Mouse (Mus musculus) embryonic facial prominence, embryonic 13.5 days (tissue): ENCODE measurements around the gene Evi2b. TPM values are rescaled to one million over a fixed set of nuclear protein-coding genes. Genes with fewer than 3 reads are reported as not detected.
A peak's percentile ranks its signal among the peaks of the same experiment; 100 is the strongest.

Experiments used
- ATAC-seq: fragments of 200-750 bp; cut with Nextera tagmentation; 2 replicates; pipeline ENCODE4 v1.8.0; 2017; ENCODE audit warnings: low read depth; ENCODE audit not compliant: insufficient number of reproducible peaks, insufficient read depth, low FRiP score, low TSS enrichment
- H3K27ac ChIP-seq: fragments of 300-500 bp; sonication (generic); 2 replicates; pipeline ENCODE4 v1.5.1; 2015; ENCODE audit warnings: moderate library complexity, mild to moderate bottlenecking, inconsistent platforms
- H3K27me3 ChIP-seq: fragments of 300-500 bp; sonication (generic); 2 replicates; pipeline ENCODE4 v1.6.1; 2015; ENCODE audit warnings: mild to moderate bottlenecking, inconsistent platforms
- H3K36me3 ChIP-seq: fragments of 300-500 bp; sonication (generic); 2 replicates; pipeline ENCODE4 v1.6.1; 2015; ENCODE audit warnings: mild to moderate bottlenecking, inconsistent platforms
- H3K4me1 ChIP-seq: fragments of 300-500 bp; sonication (generic); 2 replicates; pipeline ENCODE4 v1.6.1; 2015; ENCODE audit warnings: inconsistent platforms
- H3K4me2 ChIP-seq: fragments of 300-500 bp; sonication (generic); 2 replicates; pipeline ENCODE4 v1.6.1; 2015; ENCODE audit warnings: moderate library complexity, mild to moderate bottlenecking, inconsistent platforms
- H3K4me3 ChIP-seq: fragments of 300-500 bp; sonication (generic); 2 replicates; pipeline ENCODE4 v1.5.1; 2015; ENCODE audit warnings: mild to moderate bottlenecking, inconsistent platforms
- H3K9ac ChIP-seq: fragments of 300-500 bp; sonication (generic); 2 replicates; pipeline ENCODE4 v1.6.1; 2015; ENCODE audit warnings: mild to moderate bottlenecking, inconsistent platforms
- H3K9me3 ChIP-seq: fragments of 300-500 bp; sonication (generic); 2 replicates; pipeline ENCODE4 v1.6.1; 2016; ENCODE audit warnings: inconsistent platforms
- WGBS: fragments of 180-500 bp; shearing (Covaris S2); methylation state at CpG from one replicate; pipeline ENCODE4 v1.1.7; 2015; ENCODE audit warnings: mixed read lengths; 5-methylcytosine and 5-hydroxymethylcytosine counted together
- polyA plus RNA-seq: library from polyadenylated mRNA; unstranded; fragments of >200 nt; fragmentation: Nextera tagmentation; extraction: Ambion mirVana; gene quantifications from 2 replicates; pipeline ENCODE4 v1.2.1, GENCODE M21; 2015

Evi2b gene
- 0.41 and 0.70 TPM in 2 replicates for polyA plus RNA-seq

DNA sequence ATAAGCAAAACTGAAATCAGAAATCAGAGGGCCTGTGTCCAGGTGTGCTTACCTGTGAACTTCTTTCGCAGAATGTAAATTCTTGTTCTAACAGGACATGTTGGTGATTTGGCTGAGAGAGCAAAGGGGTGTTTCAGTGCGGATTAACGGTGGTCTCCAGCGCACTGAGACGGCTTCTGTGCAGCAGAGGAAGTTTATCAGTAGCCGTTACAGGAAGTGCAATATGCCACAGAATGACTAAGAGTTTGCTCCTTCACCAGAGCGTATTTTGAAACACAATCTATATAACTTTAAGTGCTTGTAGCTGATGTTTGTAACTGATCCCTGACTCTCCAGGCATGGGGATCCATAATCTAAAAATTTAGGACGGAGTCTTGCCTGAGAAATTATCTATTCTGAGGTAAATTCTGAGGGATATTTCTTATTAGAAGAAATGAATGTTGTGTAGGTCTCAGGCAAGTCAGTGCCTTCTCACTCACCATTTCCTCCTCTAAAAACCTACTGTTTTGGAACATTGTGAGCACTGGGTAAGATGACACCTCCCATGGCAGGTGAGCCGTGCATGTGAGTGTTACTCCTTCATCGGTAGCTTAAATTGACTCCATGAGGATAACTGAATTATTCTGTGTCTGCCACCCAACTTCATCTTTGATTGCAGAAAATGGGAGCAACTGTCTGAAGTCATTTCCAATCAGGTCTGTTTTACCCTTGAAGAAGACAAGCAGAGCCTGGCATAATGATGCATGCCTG, at the start of gene Evi2b:
Evi2b (minus strand) TSS at position 203 of the 750 bp plus-strand sequence.
- no peaks in the 10 kb centered on the region for H3K9me3 ChIP-seq
- H3K27ac ChIP-seq, result no peak within 1 kb of the TSS
- WGBS, result 64% methylated on average over 10 of the region's 10 CpGs
- no peak within 1 kb of the TSS for H3K4me3 ChIP-seq
- H3K9ac ChIP-seq, result no peak within 1 kb of the TSS
- H3K4me1 ChIP-seq, result 0 out of 2 replicates have a peak, but pooled peaks cover 3% of the 10 kb centered on the region
- H3K4me2 ChIP-seq, result no peak within 1 kb of the TSS
- H3K27me3 ChIP-seq, result no peaks in the 10 kb centered on the region
- ATAC-seq, result no peak
- H3K36me3 ChIP-seq, result peaks cover 23% of the 10 kb centered on the region

DNA sequence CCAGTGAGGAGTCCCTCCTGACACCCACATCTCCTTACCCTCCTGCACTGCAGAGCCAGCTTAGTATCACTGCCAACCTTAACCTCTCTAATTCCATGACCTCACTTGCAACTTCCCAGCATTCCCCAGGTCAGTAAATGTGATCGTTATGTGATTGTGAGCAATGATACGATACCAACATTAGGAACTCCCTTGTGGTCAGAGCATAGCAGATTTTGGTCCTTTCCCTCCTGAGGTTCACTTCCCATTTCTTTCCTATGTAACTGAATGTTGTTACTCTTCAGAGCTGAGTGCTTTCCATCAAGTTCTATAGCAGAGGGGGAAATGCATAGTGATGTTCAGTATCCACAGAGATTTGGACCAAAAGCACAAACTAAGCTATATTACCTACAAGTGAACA, 46.8 kb upstream of the Evi2b start:
- ATAC-seq, result no peak
- Histone ChIP-seq H3K4me3 (no peak overlapping the region), H3K9ac (no peak overlapping the region), H3K27me3 (no peaks in the 10 kb centered on the region), H3K4me2 (no peak overlapping the region), H3K27ac (no peak overlapping the region), H3K9me3 (no peaks in the 10 kb centered on the region), H3K4me1 (no peaks in the 10 kb centered on the region), H3K36me3 (peaks cover 77% of the 10 kb centered on the region)
- 87% methylated on average over 2 of the region's 2 CpGs for WGBS

DNA sequence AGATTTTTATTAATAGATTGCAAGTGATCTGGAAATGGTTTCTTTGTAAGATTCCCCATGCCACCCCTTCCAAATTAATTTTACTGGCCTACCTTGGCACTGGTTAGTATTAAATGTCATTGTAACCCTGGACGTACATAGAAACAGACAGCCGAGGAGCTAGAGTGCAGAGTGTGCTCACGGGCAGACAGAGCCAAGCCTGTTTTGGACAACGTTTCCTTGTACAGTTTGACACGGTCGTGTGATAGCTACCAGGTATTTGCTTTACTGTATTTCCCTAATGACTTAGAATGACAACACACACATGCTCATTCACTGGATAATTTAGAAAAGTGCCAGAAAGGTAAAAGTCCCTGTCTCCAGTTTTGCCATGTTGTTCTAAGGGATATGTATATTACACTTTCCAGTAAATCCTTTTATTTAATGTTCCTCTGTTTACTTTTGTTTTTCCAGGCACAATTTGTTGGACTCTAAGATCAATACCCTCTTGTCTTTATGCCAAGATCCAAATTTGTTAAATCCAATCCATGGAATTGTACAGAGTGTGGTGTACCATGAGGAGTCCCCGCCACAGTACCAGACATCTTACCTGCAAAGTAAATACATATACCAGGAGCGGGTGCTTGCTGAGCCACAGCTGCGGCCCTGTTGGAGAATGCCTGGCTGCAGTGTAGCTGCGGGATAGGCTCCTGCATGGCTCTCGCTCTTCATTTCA, 44.8 kb upstream of the Evi2b start:
- no peak for ATAC-seq
- Histone ChIP-seq H3K4me2 (no peak overlapping the region), H3K27me3 (no peaks in the 10 kb centered on the region), H3K27ac (no peak overlapping the region), H3K4me1 (no peaks in the 10 kb centered on the region), H3K9me3 (no peaks in the 10 kb centered on the region), H3K36me3 (peaks cover 77% of the 10 kb centered on the region), H3K9ac (no peak overlapping the region), H3K4me3 (no peak overlapping the region)
- WGBS, result 84% methylated on average over 11 of the region's 11 CpGs

DNA sequence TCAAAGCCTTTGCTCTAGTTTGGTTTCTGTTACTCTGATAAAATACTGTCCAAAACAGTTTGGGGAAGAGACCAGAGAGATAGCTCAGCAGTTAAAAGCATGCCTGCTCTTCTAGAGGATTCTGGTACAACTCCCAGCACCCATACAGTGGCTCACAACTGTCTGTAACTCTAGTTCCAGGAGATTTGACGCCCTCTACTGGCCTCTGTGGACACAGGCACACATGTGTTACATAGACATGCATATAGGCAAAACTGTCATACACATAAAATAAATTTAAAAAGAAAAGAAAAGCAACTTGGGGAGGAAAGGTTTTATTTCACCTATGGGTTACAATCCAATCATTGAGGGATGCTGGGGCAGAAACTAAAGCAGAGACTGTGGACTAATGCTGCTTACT, 43.4 kb upstream of the Evi2b start:
- H3K4me3 ChIP-seq, result no peak overlapping the region
- ATAC-seq, result no peak
- H3K9me3 ChIP-seq, result no peaks in the 10 kb centered on the region
- H3K27ac ChIP-seq, result no peak overlapping the region
- H3K4me2 ChIP-seq, result no peak overlapping the region
- H3K9ac ChIP-seq, result no peak overlapping the region
- H3K4me1 ChIP-seq, result no peaks in the 10 kb centered on the region
- WGBS, result 57% methylated on average over 1 of the region's 1 CpGs
- H3K36me3 ChIP-seq, result peaks cover 82% of the 10 kb centered on the region
- H3K27me3 ChIP-seq, result no peaks in the 10 kb centered on the region

DNA sequence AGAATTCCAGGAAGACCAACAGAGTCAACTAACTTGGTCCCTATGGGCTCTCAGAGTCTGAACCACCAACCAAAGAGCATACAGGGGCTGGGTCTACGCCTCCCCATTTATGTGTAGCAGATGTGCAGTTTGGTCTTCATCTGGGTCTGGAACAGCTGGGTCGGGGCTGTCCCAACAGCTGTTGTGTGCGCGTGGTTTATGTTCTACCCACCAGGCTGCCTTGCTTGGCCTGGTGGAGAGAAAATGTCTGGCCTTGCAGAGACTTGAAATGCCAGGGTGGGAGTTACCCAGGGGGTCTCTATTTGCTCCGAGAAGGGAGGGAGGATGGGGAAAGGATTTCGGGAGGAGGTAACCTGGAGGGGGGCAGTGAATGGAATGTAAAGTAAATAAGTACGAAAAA, 39.9 kb upstream of the Evi2b start:
- Histone ChIP-seq H3K9ac (no peak overlapping the region), H3K4me3 (no peak overlapping the region), H3K9me3 (no peaks in the 10 kb centered on the region), H3K36me3 (peaks cover 87% of the 10 kb centered on the region), H3K27ac (no peak overlapping the region), H3K4me1 (no peaks in the 10 kb centered on the region), H3K27me3 (no peaks in the 10 kb centered on the region), H3K4me2 (no peak overlapping the region)
- WGBS, result 71% methylated on average over 7 of the region's 7 CpGs
- ATAC-seq, result no peak

DNA sequence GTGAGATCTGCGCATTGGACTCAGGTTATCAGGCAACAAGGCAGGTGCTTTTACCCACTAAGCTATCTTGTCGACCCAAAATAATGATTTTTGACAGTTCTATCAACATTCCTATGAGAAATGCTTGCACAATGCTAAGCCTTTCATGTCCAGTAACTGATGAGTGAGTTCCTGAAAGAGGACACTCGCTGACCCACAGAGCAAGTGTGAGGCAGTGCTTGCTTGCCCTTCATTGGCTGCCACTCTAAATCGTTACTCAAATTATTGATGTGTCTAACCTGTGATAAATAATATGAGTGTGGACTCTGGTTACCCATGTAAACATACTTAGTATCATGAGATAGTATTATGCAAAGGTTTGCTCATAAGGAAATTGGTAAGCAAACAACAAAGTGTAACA, 37.0 kb upstream of the Evi2b start:
- no peak overlapping the region for H3K27ac ChIP-seq
- no peak for ATAC-seq
- H3K4me3 ChIP-seq, result no peak overlapping the region
- peaks cover 78% of the 10 kb centered on the region for H3K36me3 ChIP-seq
- H3K4me1 ChIP-seq, result no peaks in the 10 kb centered on the region
- WGBS, result 88% methylated on average over 4 of the region's 4 CpGs
- H3K4me2 ChIP-seq, result no peak overlapping the region
- H3K9me3 ChIP-seq, result no peaks in the 10 kb centered on the region
- H3K9ac ChIP-seq, result no peak overlapping the region
- H3K27me3 ChIP-seq, result no peaks in the 10 kb centered on the region

DNA sequence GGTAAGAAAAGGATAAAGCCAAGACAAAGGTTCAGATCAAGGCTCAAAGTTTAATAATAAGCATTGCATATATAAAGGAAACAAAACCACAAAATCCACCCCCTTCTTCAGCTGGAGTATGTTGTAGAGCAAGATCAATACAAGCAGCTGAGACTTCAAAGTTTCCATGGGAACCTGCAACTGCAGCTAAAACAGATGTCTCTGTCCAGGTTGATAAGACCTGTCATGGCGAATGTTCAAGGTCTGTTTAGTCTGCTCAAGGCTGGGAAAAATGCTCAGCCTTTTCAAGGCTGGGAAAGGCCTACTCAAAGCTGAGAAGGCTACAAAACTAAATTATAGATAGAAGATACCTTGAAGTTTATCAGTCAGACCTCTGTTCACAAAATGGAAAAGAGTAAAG, 29.1 kb upstream of the Evi2b start:
- ATAC-seq, result no peak
- Histone ChIP-seq H3K36me3 (peaks cover 78% of the 10 kb centered on the region), H3K27ac (no peak overlapping the region), H3K4me2 (no peak overlapping the region), H3K27me3 (no peaks in the 10 kb centered on the region), H3K4me3 (no peak overlapping the region), H3K9me3 (no peaks in the 10 kb centered on the region), H3K9ac (no peak overlapping the region), H3K4me1 (no peaks in the 10 kb centered on the region)
- WGBS, result 80% methylated on average over 1 of the region's 1 CpGs

DNA sequence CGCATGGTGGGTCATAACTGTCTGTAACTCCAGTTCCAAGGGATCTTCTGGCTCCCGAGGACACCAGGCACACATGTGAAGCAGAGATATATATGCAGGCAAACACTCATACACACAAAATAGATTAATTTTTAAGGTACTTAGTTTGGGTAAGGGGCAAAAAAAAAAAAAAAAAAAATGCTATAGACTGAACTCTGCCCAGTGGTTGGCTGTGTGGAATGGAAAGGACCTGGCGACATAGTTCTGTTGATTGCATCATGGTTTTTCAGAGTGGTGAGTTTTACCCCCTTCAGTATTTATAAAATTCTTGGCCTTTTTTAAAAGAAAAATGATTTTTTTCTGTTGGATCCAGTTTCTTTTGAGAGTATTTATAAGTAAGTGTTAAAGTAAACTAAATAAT, 12.7 kb upstream of the Evi2b start:
- Histone ChIP-seq H3K27ac (no peak overlapping the region), H3K27me3 (no peaks in the 10 kb centered on the region), H3K36me3 (peaks cover 35% of the 10 kb centered on the region), H3K4me1 (peaks cover 13% of the 10 kb centered on the region), H3K9me3 (no peaks in the 10 kb centered on the region), H3K4me2 (no peak overlapping the region), H3K9ac (no peak overlapping the region), H3K4me3 (no peak overlapping the region)
- ATAC-seq, result no peak
- WGBS, result 93% methylated on average over 3 of the region's 3 CpGs

DNA sequence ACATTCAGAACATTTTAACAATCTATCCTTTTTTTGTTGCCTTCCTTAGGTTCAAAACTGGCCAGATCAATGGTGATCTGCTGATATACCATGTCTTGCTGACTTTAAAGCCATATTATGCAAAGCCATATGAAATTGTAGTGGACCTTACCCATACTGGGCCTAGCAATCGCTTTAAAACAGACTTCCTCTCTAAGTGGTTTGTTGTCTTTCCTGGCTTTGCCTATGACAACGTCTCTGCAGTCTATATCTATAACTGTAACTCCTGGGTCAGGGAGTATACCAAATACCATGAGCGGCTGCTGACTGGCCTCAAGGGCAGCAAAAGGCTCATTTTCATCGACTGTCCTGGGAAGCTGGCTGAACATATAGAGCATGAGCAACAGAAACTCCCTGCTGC, 12.0 kb upstream of the Evi2b start:
- no peak overlapping the region for H3K9ac ChIP-seq
- H3K27me3 ChIP-seq, result no peaks in the 10 kb centered on the region
- 90% methylated on average over 4 of the region's 4 CpGs for WGBS
- no peak overlapping the region for H3K27ac ChIP-seq
- H3K4me1 ChIP-seq, result peaks cover 13% of the 10 kb centered on the region
- H3K4me2 ChIP-seq, result no peak overlapping the region
- H3K36me3 ChIP-seq, result peaks cover 32% of the 10 kb centered on the region
- H3K4me3 ChIP-seq, result no peak overlapping the region
- no peaks in the 10 kb centered on the region for H3K9me3 ChIP-seq
- ATAC-seq, result no peak

DNA sequence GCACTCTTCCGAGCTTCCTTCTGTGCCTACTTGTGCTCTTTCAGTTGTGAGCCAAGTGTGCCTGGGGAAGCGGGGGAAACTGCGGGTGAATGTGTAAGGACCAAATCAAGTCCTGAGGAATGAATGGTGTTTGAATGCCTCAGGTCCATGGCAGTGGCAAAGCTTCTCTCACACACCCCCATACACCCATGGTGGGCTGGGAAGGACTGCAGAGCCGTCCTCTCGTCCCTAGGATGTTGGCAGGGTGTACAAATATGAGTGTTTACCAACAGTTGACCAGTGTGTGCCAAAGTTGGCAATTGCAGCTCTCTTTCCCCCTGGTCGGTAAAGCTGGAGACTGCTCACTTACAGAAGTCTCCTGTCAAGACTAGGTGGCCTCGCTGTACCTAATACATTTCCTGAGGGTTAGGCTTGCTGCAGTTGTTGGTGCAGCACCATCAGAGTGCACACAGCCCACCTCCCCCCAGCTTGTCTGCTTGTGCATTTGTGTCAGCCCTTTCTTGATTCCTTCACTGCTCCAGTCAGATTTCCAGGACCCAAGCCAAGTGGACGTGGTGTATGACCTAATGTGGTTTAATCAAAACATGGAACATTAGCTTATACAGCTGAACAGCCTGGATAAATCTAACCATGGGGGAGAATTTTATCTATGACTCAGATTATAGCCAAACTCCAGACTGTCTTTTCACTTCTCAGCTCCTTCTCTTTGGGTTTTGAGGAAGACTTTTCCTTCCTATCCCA, 10.6 kb upstream of the Evi2b start:
- ATAC-seq, result no peak
- Histone ChIP-seq H3K4me3 (no peak overlapping the region), H3K9ac (no peak overlapping the region), H3K27me3 (no peaks in the 10 kb centered on the region), H3K9me3 (no peaks in the 10 kb centered on the region), H3K36me3 (peaks cover 24% of the 10 kb centered on the region), H3K4me1 (peaks cover 13% of the 10 kb centered on the region), H3K27ac (peak overlapping the region; percentile 44), H3K4me2 (no peak overlapping the region)
- WGBS, result 77% methylated on average over 8 of the region's 8 CpGs

DNA sequence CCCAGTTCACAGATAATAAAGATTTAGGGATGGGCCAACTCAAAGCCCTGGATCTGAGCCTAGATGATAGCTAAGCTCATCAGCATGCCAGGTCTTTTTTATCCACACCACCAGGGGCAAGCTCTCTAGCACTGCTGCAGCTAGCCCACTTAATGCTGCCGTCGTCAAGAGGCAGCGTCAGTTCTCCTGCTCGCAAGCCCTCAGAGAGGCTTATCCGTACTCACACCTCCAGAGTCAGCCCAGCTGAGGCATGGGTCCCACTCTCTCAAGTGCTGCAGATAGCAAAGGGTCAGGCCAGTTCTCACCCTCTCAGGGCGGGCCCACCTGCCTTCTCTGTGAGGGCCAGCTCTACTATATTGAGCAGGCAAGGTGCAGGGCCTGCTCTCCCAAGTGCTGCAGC, 9.7 kb upstream of the Evi2b start:
- no peak overlapping the region for H3K4me3 ChIP-seq
- H3K27ac ChIP-seq, result no peak overlapping the region
- peaks cover 13% of the 10 kb centered on the region for H3K4me1 ChIP-seq
- H3K36me3 ChIP-seq, result peaks cover 23% of the 10 kb centered on the region
- no peak overlapping the region for H3K4me2 ChIP-seq
- no peak for ATAC-seq
- no peak overlapping the region for H3K9ac ChIP-seq
- H3K9me3 ChIP-seq, result no peaks in the 10 kb centered on the region
- H3K27me3 ChIP-seq, result no peaks in the 10 kb centered on the region
- whole genome bisulfite sequencing, result 90% methylated on average over 6 of the region's 6 CpGs
